14 mouse cellular contexts compared by ENCODE assay signal in genomic region chr17:15025513-15025912, GRCm38 (mm10). TPM values are rescaled to one million over a fixed set of nuclear protein-coding genes. Genes with fewer than 3 reads are reported as not detected.
"Had no signal": no experiment of that assay in that cellular context is flagged by ENCODE, and none has a peak within 500 bp of the region (broad histone marks: within the 10 kb centered on the region; RNA-seq: fewer than 3 reads in every experiment).

No protein-coding gene starts in this region.

RNA-seq across cellular contexts. Expression of gene Tcte3, which starts 15.8 kb away (rescaled TPM):
- total RNA-seq: midbrain, postnatal 0 days; monocyte, adult 5-6 weeks; neutrophil, adult 5-6 weeks had no signal
- polyA plus RNA-seq: macrophage; midbrain, embryonic 11.5 days; midbrain, embryonic 13.5 days; midbrain, postnatal 0 days; neural tube, embryonic 12.5 days; spleen, adult 2 months; stomach, embryonic 15.5 days; thymus, adult 2 months had no signal

RNA-seq across cellular contexts. Expression of gene Gm3417, which starts 46.9 kb away (rescaled TPM):
- total RNA-seq: midbrain, postnatal 0 days; monocyte, adult 5-6 weeks; neutrophil, adult 5-6 weeks had no signal
- polyA plus RNA-seq: lung, embryonic 15.5 days; macrophage; midbrain, embryonic 15.5 days; neural tube, embryonic 14.5 days; stomach, embryonic 15.5 days; thymus, adult 2 months; urinary bladder, adult 2 months had no signal
